Mouse (Mus musculus) midbrain, embryonic 14.5 days (tissue): Measurements from ENCODE around the gene Hsf2. TPM values are rescaled to one million over a fixed set of nuclear protein-coding genes. Genes with fewer than 3 reads are reported as not detected.

Source experiments
- ATAC-seq: fragments of 200-750 bp; cut with Nextera tagmentation; 2 replicates; pipeline ENCODE4 v1.8.0; 2017; ENCODE audit warnings: moderate number of reproducible peaks, moderate library complexity; ENCODE audit not compliant: low FRiP score, low TSS enrichment
- DNase-seq: peaks from one replicate; pipeline ENCODE4 v3.0.0-alpha.2; 2015
- H3K27ac ChIP-seq: fragments of 300-500 bp; sonication (generic); replicated peaks from 2 replicates; pipeline ENCODE4 v1.5.1; 2014; ENCODE audit warnings: mild to moderate bottlenecking, low read depth, low read length, moderate library complexity
- H3K27me3 ChIP-seq: fragments of 300-500 bp; sonication (generic); 2 replicates; pipeline ENCODE4 v1.6.1; 2014; ENCODE audit warnings: low read length, control low read depth, mixed read lengths; ENCODE audit not compliant: control insufficient read depth, insufficient read depth
- H3K36me3 ChIP-seq: fragments of 300-500 bp; sonication (generic); 2 replicates; pipeline ENCODE4 v1.6.1; 2014; ENCODE audit warnings: low read length, control low read depth; ENCODE audit not compliant: control insufficient read depth, insufficient read depth
- H3K4me1 ChIP-seq: fragments of 300-500 bp; sonication (generic); 2 replicates; pipeline ENCODE4 v1.6.1; 2014; ENCODE audit warnings: mild to moderate bottlenecking, antibody characterized with exemption, low read length, control low read depth; ENCODE audit not compliant: control insufficient read depth, insufficient read depth
- H3K4me2 ChIP-seq: fragments of 300-500 bp; sonication (generic); 2 replicates; pipeline ENCODE4 v1.6.1; 2014; ENCODE audit warnings: mild to moderate bottlenecking, low read length, moderate library complexity
- H3K4me3 ChIP-seq: fragments of 300-500 bp; sonication (generic); replicated peaks from 2 replicates; pipeline ENCODE4 v1.5.1; 2014; ENCODE audit warnings: low read depth, low read length
- H3K9ac ChIP-seq: fragments of 300-500 bp; sonication (generic); replicated peaks from 2 replicates; pipeline ENCODE4 v1.6.1; 2014; ENCODE audit warnings: mild to moderate bottlenecking, low read length, moderate library complexity
- H3K9me3 ChIP-seq: fragments of 300-500 bp; sonication (generic); 2 replicates; pipeline ENCODE4 v1.6.1; 2016; ENCODE audit warnings: low read length, control low read depth, mixed read lengths; ENCODE audit not compliant: control insufficient read depth
- WGBS: fragments of 180-500 bp; shearing (Covaris S2); extraction: QIAGEN DNeasy Blood & Tissue Kit; methylation state at CpG from one replicate; pipeline ENCODE4 v1.1.7; 2014; 5-methylcytosine and 5-hydroxymethylcytosine counted together
- polyA plus RNA-seq: library from polyadenylated mRNA; unstranded; fragments of >200 nt; fragmentation: Nextera tagmentation; extraction: Ambion mirVana; gene quantifications from 2 replicates; pipeline ENCODE4 v1.2.1, GENCODE M21; 2014

Gene Hsf2
- polyA plus RNA-seq, 1 experiment from 2014 or later, result 71.4 TPM

GRCm38 (mm10) chr10:57553719-57554118 lies 67.5 kb downstream of the Hsf2 start:
- Histone ChIP-seq H3K9me3 (no peaks in the 10 kb centered on the region), H3K27ac (no peak overlapping the region), H3K9ac (no peak overlapping the region), H3K4me2 (no peak overlapping the region), H3K4me1 (no peaks in the 10 kb centered on the region), H3K27me3 (no peaks in the 10 kb centered on the region), H3K36me3 (no peaks in the 10 kb centered on the region), H3K4me3 (no peak overlapping the region)
- WGBS, result 93% methylated on average over 1 of the region's 1 CpGs
- DNase-seq (no peak), ATAC-seq (no peak)

- Histone ChIP-seq H3K4me3 (no peak overlapping the region), H3K36me3 (no peaks in the 10 kb centered on the region), H3K9ac (no peak overlapping the region), H3K27ac (no peak overlapping the region), H3K9me3 (no peaks in the 10 kb centered on the region), H3K4me2 (no peak overlapping the region), H3K4me1 (no peaks in the 10 kb centered on the region), H3K27me3 (no peaks in the 10 kb centered on the region)
- DNase-seq (no peak), ATAC-seq (no peak)
- 71% methylated on average over 5 of the region's 5 CpGs for WGBS
Observed at GRCm38 (mm10) chr10:57557597-57557996, 71.4 kb downstream of the Hsf2 start.

Other genes starting within 250 kb of the Hsf2 start
- gene Serinc1, start 46.1 kb downstream of the Hsf2 start, polyA plus RNA-seq, result 387 and 476 TPM in 2 replicates
- 2.9 and 3.6 TPM in 2 replicates for gene Pkib, start 145.6 kb downstream of the Hsf2 start, polyA plus RNA-seq